In the genomic region with DNA sequence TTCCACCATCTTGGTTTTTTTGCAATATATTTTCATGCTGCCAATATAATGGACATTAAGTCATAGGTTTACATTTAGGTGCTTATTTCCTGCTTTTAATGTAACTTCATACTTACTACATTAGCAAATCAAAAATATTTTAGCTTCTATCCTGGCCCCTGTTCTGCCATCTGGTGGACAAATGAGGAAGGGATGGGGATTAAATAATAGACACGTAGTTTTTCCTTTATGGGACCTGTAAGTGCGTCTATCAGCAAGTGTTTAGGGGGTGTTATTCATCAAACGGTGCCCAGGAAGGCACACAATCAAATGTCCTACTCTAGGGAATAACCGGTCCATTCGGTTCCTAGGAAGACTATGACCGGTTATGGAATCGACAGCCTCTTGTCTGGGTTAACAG, we compare ENCODE assay signal across 9 mouse cellular contexts.
A peak's percentile ranks its signal among the peaks of the same experiment; 100 is the strongest.
DNase-seq lines count a peak whose midpoint lies in the region; ATAC-seq lines count a peak whose summit lies in the region.
"Had no signal": no experiment of that assay in that cellular context is flagged by ENCODE, and none has a peak within 500 bp of the region (broad histone marks: within the 10 kb centered on the region; RNA-seq: fewer than 3 reads in every experiment).

No protein-coding gene starts in this region.

- peaks cover 10% of the 10 kb centered on the region; the same call in 1 of the 2 replicates for H3K4me1 ChIP-seq in heart, embryonic 11.5 days (ENCODE audit: control insufficient read depth, insufficient read depth, low read length)
- peaks cover 29% of the 10 kb centered on the region for H3K4me1 ChIP-seq in lung, embryonic 16.5 days (replicated peaks; ENCODE audit: control insufficient read depth, insufficient read depth, low read length)
- peaks cover 10% of the 10 kb centered on the region for H3K4me1 ChIP-seq in stomach, embryonic 15.5 days

- no peak overlapping the region for H3K27ac ChIP-seq in heart, embryonic 11.5 days (ENCODE audit: low read depth, low read length)
- peak overlapping the region; percentile 90 for H3K27ac ChIP-seq in lung, embryonic 16.5 days (ENCODE audit: low read length)
- H3K27ac ChIP-seq in stomach, embryonic 15.5 days, result peak overlapping the region; percentile 82; the same call in 1 of the 2 replicates

- 47% methylated on average over 7 of the region's 7 CpGs for WGBS in heart, embryonic 11.5 days (ENCODE audit: insufficient replicate concordance)
- WGBS in lung, embryonic 16.5 days, result 44% methylated on average over 7 of the region's 7 CpGs
- WGBS in stomach, embryonic 15.5 days, result 49% methylated on average over 7 of the region's 7 CpGs

- H3K9me3 ChIP-seq in heart, embryonic 11.5 days (replicated peaks; ENCODE audit: control insufficient read depth, low read length), result no peaks in the 10 kb centered on the region
- no peaks in the 10 kb centered on the region for H3K9me3 ChIP-seq in lung, embryonic 16.5 days (ENCODE audit: control insufficient read depth, low read length)
- H3K9me3 ChIP-seq in stomach, embryonic 15.5 days, result no peaks in the 10 kb centered on the region
- H3K9me3 ChIP-seq: heart, embryonic 15.5 days had no signal

- no peak for ATAC-seq in heart, embryonic 11.5 days (replicated peaks; ENCODE audit: insufficient number of reproducible peaks, low FRiP score, low TSS enrichment)
- peak; percentile 17; the same call in 1 of the 2 replicates for ATAC-seq in lung, embryonic 16.5 days (ENCODE audit: low read depth)
- ATAC-seq in stomach, embryonic 15.5 days (ENCODE audit: insufficient read depth, low FRiP score, low read depth), result no peak

- no peak overlapping the region for H3K4me2 ChIP-seq in heart, embryonic 11.5 days
- no peak overlapping the region for H3K4me2 ChIP-seq in lung, embryonic 16.5 days (ENCODE audit: low read depth, low read length)
- H3K4me2 ChIP-seq in stomach, embryonic 15.5 days, result no peak overlapping the region
- H3K4me2 ChIP-seq: heart, embryonic 15.5 days had no signal

- no peak overlapping the region for H3K9ac ChIP-seq in heart, embryonic 11.5 days (ENCODE audit: low read depth, low read length)
- no peak overlapping the region for H3K9ac ChIP-seq in lung, embryonic 16.5 days (ENCODE audit: low read length)
- H3K9ac ChIP-seq in stomach, embryonic 15.5 days, result no peak overlapping the region
- H3K9ac ChIP-seq: heart, embryonic 15.5 days had no signal

- no peak overlapping the region for H3K4me3 ChIP-seq in heart, embryonic 11.5 days (ENCODE audit: low read depth, low read length)
- H3K4me3 ChIP-seq in lung, embryonic 16.5 days (ENCODE audit: low read length), result no peak overlapping the region
- H3K4me3 ChIP-seq in stomach, embryonic 15.5 days (replicated peaks), result no peak overlapping the region
- H3K4me3 ChIP-seq: heart, embryonic 15.5 days had no signal

- DNase-seq in heart, adult 18-20 months, result peak; percentile 61 to 87
- peak; percentile 6 to 31 for DNase-seq in CD8-positive naive resting alpha-beta T cell, adult 2 months (ENCODE audit: low read depth in 2 of 2, low spot score in 2 of 2)
- DNase-seq in cerebellum, adult 11-12 months, result peak; percentile 21
- peak; percentile 78 for DNase-seq in heart, adult 8-10 months (ENCODE audit: low spot score)
- DNase-seq in layer of hippocampus, adult 11-12 months (ENCODE audit: low spot score), result peak; percentile 71

- H3K36me3 ChIP-seq in heart, embryonic 11.5 days (ENCODE audit: control insufficient read depth, insufficient read depth, low read length), result no peaks in the 10 kb centered on the region
- H3K36me3 ChIP-seq in lung, embryonic 16.5 days (ENCODE audit: control insufficient read depth, insufficient read depth, low read length), result no peaks in the 10 kb centered on the region
- no peaks in the 10 kb centered on the region for H3K36me3 ChIP-seq in stomach, embryonic 15.5 days
- H3K36me3 ChIP-seq: heart, embryonic 15.5 days had no signal

- no peaks in the 10 kb centered on the region for H3K27me3 ChIP-seq in heart, embryonic 11.5 days (ENCODE audit: control insufficient read depth, insufficient read depth, low read length)
- no peaks in the 10 kb centered on the region for H3K27me3 ChIP-seq in lung, embryonic 16.5 days (ENCODE audit: control insufficient read depth, insufficient read depth, low read depth, low read length)
- no peaks in the 10 kb centered on the region for H3K27me3 ChIP-seq in stomach, embryonic 15.5 days (replicated peaks)
- H3K27me3 ChIP-seq: heart, embryonic 15.5 days had no signal

Comparison
In these comparisons a context has a peak if more than half of its experiments do, and no peak if none do; other contexts are left out.
1. DNase-seq: peak in every context shown above with its lines; median percentile 78 in heart, adult 8-10 months; 74 in heart, adult 18-20 months; 71 in layer of hippocampus, adult 11-12 months; 21 in cerebellum, adult 11-12 months; 18 in CD8-positive naive resting alpha-beta T cell, adult 2 months.